Mouse (Mus musculus) intestine, postnatal 0 days (tissue): Measurements from ENCODE around the gene Specc1. TPM values are rescaled to one million over a fixed set of nuclear protein-coding genes. Genes with fewer than 3 reads are reported as not detected.
"Not testable (repeated sequence)": the region's sequence is repeated elsewhere in the genome, so short reads cannot be mapped to it uniquely, and the experiment has no call there.

Source experiments
- ATAC-seq: fragments of 200-750 bp; cut with Nextera tagmentation; 2 replicates; pipeline ENCODE4 v1.8.0; 2017; ENCODE audit warnings: mild to moderate bottlenecking, moderate TSS enrichment, moderate library complexity
- H3K27ac ChIP-seq: fragments of 300-500 bp; sonication (generic); 2 replicates; pipeline ENCODE4 v1.5.1; 2014; ENCODE audit warnings: mild to moderate bottlenecking, low read depth, low read length, moderate library complexity
- H3K27me3 ChIP-seq: fragments of 300-500 bp; sonication (generic); replicated peaks from 2 replicates; pipeline ENCODE4 v1.6.1; 2014; ENCODE audit warnings: low read length, mixed read lengths; ENCODE audit not compliant: control insufficient read depth, insufficient read depth
- H3K36me3 ChIP-seq: fragments of 300-500 bp; sonication (generic); 2 replicates; pipeline ENCODE4 v1.6.1; 2014; ENCODE audit warnings: mild to moderate bottlenecking, moderate library complexity; ENCODE audit not compliant: control insufficient read depth, insufficient read depth
- H3K4me1 ChIP-seq: fragments of 300-500 bp; sonication (generic); replicated peaks from 2 replicates; pipeline ENCODE4 v1.6.1; 2014; ENCODE audit warnings: antibody characterized with exemption, low read length, mixed read lengths; ENCODE audit not compliant: control insufficient read depth, insufficient read depth
- H3K4me2 ChIP-seq: fragments of 300-500 bp; sonication (generic); replicated peaks from 2 replicates; pipeline ENCODE4 v1.6.1; 2014; ENCODE audit warnings: low read depth, mild to moderate bottlenecking, moderate library complexity
- H3K4me3 ChIP-seq: fragments of 300-500 bp; sonication (generic); 2 replicates; pipeline ENCODE4 v1.5.1; 2014; ENCODE audit warnings: low read depth, low read length
- H3K9ac ChIP-seq: fragments of 300-500 bp; sonication (generic); 2 replicates; pipeline ENCODE4 v1.6.1; 2014; ENCODE audit warnings: mild to moderate bottlenecking, low read depth, low read length
- H3K9me3 ChIP-seq: fragments of 300-500 bp; sonication (generic); 2 replicates; pipeline ENCODE4 v1.6.1; 2016; ENCODE audit warnings: mixed run types; ENCODE audit not compliant: control insufficient read depth
- CTCF ChIP-seq: sonication (generic); IDR thresholded peaks from 2 replicates; pipeline ENCODE4 v1.5.1; 2016; ENCODE audit warnings: low read depth, mild to moderate bottlenecking, control low read depth, antibody characterized with exemption, moderate library complexity
- WGBS: fragments of 180-500 bp; shearing (Covaris S2); extraction: QIAGEN DNeasy Blood & Tissue Kit; methylation state at CpG from one replicate; pipeline ENCODE4 v1.1.7; 2014; 5-methylcytosine and 5-hydroxymethylcytosine counted together
- polyA plus RNA-seq: library from polyadenylated mRNA; unstranded; fragments of >200 nt; fragmentation: Nextera tagmentation; extraction: Ambion mirVana; gene quantifications from 2 replicates; pipeline ENCODE4 v1.2.1, GENCODE M21; 2015

Specc1 gene
- polyA plus RNA-seq, 1 experiment from 2014 or later = 10.3 TPM

DNA sequence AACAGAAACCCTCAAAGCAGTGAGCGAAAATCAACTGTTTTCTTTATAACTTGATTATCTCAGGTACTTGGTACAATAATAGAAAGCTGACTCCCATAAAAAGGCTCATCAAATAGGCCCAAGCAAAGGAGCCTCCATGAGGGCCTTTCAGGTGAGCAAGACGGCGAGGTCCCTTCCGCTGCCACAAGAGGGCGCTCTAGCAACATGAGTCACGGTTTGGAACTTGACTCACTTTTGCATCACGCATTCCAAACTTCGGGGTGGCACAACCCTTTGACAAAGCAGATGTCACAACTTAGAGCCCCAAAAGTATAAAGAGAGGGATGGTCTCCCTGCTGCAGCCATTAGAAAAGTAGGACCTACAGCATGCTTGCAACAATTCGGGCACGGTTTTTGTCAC lies 5.9 kb upstream of the Specc1 start:
- no peak overlapping the region for H3K4me3 ChIP-seq
- ATAC-seq = no peak
- 20% methylated on average over 10 of the region's 10 CpGs for WGBS
- no peaks in the 10 kb centered on the region for H3K9me3 ChIP-seq
- TF ChIP-seq CTCF = peak; percentile 93
- H3K36me3 ChIP-seq = no peaks in the 10 kb centered on the region
- no peak overlapping the region for H3K9ac ChIP-seq
- H3K27me3 ChIP-seq = no peaks in the 10 kb centered on the region
- H3K4me1 ChIP-seq = no peaks in the 10 kb centered on the region
- no peak overlapping the region for H3K4me2 ChIP-seq
- H3K27ac ChIP-seq = no peak overlapping the region

DNA sequence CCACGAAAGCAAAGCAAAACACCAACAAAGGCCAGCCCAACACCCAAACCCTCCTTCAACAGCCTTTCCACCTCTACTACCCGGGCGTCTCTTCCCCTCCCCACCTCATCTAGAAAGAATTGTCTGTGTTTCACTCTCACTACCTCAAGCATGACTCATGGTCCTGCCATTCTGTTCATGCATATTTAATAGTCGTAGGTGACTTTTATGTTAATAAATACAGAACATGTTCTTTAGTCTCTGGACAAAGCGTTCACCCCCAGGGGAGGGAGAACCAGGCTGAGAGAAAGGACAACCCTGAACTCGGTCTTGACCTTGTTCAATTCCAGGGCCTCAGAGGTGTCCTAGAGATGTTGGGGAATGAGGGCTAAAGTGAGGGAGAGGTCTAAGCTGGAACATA lies 1.4 kb upstream of the Specc1 start:
- no peak for TF ChIP-seq CTCF
- Histone ChIP-seq H3K36me3 (no peaks in the 10 kb centered on the region; the same call in 1 of the 2 replicates), H3K4me2 (no peak overlapping the region), H3K9ac (no peak overlapping the region), H3K27me3 (peaks cover 22% of the 10 kb centered on the region), H3K4me3 (no peak overlapping the region), H3K4me1 (no peaks in the 10 kb centered on the region), H3K9me3 (no peaks in the 10 kb centered on the region), H3K27ac (no peak overlapping the region)
- no peak for ATAC-seq
- WGBS = 65% methylated on average over 6 of the region's 6 CpGs

DNA sequence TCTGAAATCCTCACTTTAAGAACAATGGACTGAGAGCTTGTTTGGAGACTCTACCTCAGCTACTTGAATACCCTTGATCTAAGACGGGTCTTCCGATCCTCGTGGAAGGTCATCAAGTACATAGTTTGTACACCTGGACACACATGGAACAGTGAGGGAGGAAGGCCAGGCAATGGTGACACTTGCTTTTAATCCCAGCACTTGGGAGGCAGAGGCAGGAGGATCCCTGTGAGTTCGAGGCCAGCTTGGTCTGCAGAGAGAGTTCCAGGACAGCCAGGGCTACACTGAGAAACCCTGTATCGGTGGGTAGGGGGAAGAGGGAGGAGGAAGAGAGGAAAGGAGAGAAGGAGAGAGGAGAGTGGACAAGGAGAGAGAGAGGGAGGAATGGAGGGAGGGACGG lies 612 bp upstream of the Specc1 start:
- Histone ChIP-seq H3K27ac (no peak overlapping the region), H3K4me1 (no peaks in the 10 kb centered on the region), H3K27me3 (peaks cover 22% of the 10 kb centered on the region), H3K4me3 (no peak overlapping the region), H3K36me3 (no peaks in the 10 kb centered on the region; the same call in 1 of the 2 replicates), H3K4me2 (no peak overlapping the region), H3K9ac (no peak overlapping the region), H3K9me3 (no peaks in the 10 kb centered on the region)
- ATAC-seq = no peak
- no peak for TF ChIP-seq CTCF
- 77% methylated on average over 6 of the region's 6 CpGs for WGBS

DNA sequence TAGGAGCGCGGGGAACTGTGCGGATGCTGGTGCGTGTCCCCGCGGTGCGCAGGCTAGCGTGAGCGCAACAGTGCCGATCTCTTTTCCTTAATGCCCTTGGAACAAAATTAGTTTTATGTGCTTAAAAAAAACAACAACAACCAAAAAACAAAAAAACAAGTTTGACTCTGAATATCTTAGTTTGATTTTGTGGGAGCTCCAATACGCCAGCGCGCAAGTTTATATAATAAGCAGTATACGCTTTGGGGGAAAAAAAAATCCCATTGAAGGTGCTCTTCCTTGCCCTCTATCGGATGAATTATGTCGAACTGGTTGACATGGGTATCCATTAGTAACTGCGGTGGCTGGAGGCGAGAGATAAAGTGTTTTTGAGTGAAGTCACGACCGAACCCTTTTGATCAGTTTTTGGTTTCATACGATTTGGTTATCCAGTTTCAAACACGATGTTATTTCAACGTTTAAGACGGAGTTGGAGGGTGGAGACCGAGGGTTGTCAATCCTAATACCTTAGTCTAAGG lies 792 bp downstream of the Specc1 start:
- Histone ChIP-seq H3K9me3 (no peaks in the 10 kb centered on the region), H3K4me1 (no peaks in the 10 kb centered on the region), H3K27ac (no peak overlapping the region), H3K27me3 (peaks cover 22% of the 10 kb centered on the region), H3K9ac (no peak overlapping the region), H3K36me3 (no peaks in the 10 kb centered on the region; the same call in 1 of the 2 replicates), H3K4me2 (peak overlapping the region; percentile 97), H3K4me3 (peak overlapping the region; percentile 55)
- no peak for ATAC-seq
- TF ChIP-seq CTCF = peak; percentile 49
- 4% methylated on average over 25 of the region's 25 CpGs for WGBS

DNA sequence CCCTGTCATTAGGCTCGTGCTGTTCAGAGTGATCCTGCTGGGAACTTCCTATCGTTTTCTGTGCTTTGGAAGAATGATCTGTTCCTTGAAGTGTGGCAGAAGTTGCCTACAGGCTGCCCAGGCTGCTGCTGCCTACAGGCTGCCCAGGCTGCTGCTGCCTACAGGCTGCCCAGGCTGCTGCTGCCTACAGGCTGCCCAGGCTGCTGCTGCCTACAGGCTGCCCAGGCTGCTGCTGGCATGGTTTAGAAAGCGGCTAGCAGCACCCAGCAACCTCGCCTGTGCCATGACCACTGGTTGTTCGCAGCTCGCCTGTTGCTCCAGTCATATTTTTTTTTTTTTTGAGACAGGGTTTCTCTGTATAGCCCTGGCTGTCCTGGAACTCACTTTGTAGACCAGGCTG lies 2.1 kb downstream of the Specc1 start:
- not testable (repeated sequence) for H3K27ac ChIP-seq, H3K4me2 ChIP-seq, ATAC-seq, H3K9ac ChIP-seq, H3K36me3 ChIP-seq, H3K4me3 ChIP-seq, H3K9me3 ChIP-seq, H3K4me1 ChIP-seq
- H3K27me3 ChIP-seq = peaks cover 22% of the 10 kb centered on the region
- WGBS = 68% methylated on average over 6 of the region's 6 CpGs

DNA sequence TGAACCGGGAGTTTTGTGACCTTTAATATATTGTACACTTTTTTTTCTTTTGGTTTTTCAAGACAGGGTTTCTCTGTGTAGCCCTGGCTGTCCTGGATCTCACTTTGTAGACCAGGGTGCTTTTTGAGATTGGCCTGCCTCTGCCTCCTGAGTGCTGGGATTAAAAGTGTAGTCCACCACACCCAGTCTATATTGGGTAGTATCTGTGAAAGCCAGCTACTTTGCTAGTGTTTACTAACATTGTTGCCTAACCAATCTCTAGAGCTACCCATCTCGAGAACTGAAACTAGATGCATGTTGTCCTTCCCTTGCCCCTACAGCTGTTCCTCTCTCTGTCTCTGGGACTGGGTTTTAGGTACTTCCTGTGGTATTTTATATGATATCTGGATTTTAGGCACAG lies 3.5 kb downstream of the Specc1 start:
- 64% methylated on average over 2 of the region's 2 CpGs for WGBS
- no peak overlapping the region for H3K4me3 ChIP-seq
- H3K27me3 ChIP-seq = peaks cover 22% of the 10 kb centered on the region
- H3K9me3 ChIP-seq = no peaks in the 10 kb centered on the region
- ATAC-seq = no peak
- H3K4me2 ChIP-seq = no peak overlapping the region
- H3K4me1 ChIP-seq = no peaks in the 10 kb centered on the region
- no peak overlapping the region for H3K9ac ChIP-seq
- H3K27ac ChIP-seq = no peak overlapping the region
- H3K36me3 ChIP-seq = no peaks in the 10 kb centered on the region; the same call in 1 of the 2 replicates
- no peak for TF ChIP-seq CTCF

DNA sequence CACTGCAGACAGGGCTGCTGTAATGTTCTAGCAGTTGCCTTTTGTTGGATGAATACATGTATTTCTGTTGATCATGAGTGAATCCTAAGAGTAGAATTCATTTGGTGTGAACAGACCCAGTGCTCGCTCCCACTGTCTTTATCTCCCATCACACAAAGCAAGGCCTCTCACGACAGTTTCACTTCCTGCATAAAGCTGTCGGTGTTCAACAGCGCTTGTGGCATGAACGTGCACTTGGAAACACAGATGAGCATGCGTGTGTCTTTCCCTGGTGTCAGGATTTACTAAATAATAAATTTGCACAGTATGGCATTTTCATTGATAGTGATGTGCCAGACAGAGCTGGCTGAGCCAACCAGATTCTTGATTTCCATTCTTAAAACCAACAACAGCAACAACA lies 6.1 kb downstream of the Specc1 start:
- Histone ChIP-seq H3K4me1 (no peaks in the 10 kb centered on the region), H3K4me3 (no peak overlapping the region), H3K27ac (no peak overlapping the region), H3K27me3 (peaks cover 12% of the 10 kb centered on the region), H3K9ac (no peak overlapping the region), H3K36me3 (no peaks in the 10 kb centered on the region), H3K9me3 (no peaks in the 10 kb centered on the region), H3K4me2 (no peak overlapping the region)
- TF ChIP-seq CTCF = no peak
- ATAC-seq = no peak
- 70% methylated on average over 6 of the region's 6 CpGs for whole genome bisulfite sequencing
